Mouse (Mus musculus): Measurements from ENCODE around the gene Mrps5.

DNA sequence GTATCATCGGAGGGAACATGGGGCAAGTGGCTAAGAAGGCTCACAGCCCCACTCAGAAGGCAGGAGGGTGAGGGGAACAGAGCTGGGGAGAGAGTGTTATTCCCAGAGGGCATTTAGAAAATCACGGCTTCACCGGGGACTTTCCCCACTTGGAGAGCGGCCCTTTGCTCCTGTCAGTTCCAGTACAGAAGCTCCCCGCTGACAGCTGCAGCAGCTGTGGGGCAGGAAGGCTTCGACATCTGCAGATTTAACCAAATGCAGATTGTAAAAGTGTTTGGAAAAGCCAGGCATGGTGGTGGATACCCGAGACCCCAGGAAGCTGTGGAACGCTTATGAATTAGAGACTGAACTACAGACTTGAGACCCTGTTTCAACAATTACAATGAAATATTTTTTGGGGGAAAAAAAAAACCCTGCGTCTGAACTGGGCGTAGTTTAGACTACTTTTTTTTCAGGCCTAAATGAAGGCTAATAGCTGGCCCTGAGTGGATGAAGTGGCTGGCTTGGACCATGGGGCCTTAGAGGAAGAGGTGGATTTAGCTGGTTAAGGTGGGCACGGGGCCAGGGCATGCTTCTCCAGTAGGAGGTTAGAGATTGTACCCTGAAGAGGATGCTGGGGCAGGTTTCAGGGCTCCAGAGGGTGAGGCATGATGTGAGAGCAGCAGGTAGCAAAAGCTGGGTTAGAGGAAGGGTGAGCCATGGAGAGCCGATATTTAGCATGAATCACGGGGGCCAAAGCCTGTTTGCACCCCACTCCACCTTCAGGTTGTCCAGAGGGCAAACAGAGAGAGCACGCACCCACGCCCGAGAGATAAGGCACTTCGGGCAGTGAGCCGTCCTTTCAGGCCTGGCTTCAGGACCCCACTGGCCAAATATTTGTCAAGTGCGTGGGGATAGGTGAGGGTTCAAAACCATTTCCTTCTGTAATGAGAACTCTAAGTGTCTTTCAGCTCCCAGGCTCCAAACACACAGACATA is 57.0 kb downstream of the Mrps5 start:
- TF ChIP-seq POLR2A (IDR thresholded peaks at IDR 0.05; ENCODE audit: low read depth, low read length), result no peak
- no peak for TF ChIP-seq CTCF (IDR thresholded peaks at IDR 0.05; ENCODE audit: borderline replicate concordance, insufficient read depth, low read length)
